Mouse (Mus musculus) heart, embryonic 16.5 days (tissue): ENCODE data around the gene Hrk. TPM values are rescaled to one million over a fixed set of nuclear protein-coding genes. Genes with fewer than 3 reads are reported as not detected.

Experiments
- ATAC-seq: fragments of 200-750 bp; cut with Nextera tagmentation; replicated peaks from 2 replicates; pipeline ENCODE4 v1.8.0; 2017; ENCODE audit warnings: moderate number of reproducible peaks; ENCODE audit not compliant: insufficient read depth, low FRiP score; ENCODE audit errors: extremely low read depth
- H3K27ac ChIP-seq: fragments of 300-500 bp; sonication (generic); 2 replicates; pipeline ENCODE4 v1.5.1; 2014; ENCODE audit warnings: mild to moderate bottlenecking, low read length, control low read depth, moderate library complexity
- H3K27me3 ChIP-seq: fragments of 300-500 bp; sonication (generic); 2 replicates; pipeline ENCODE4 v1.6.1; 2014; ENCODE audit warnings: low read length, mixed read lengths; ENCODE audit not compliant: control insufficient read depth, insufficient read depth
- H3K36me3 ChIP-seq: fragments of 300-500 bp; sonication (generic); 2 replicates; pipeline ENCODE4 v1.6.1; 2014; ENCODE audit not compliant: control insufficient read depth, insufficient read depth
- H3K4me1 ChIP-seq: fragments of 300-500 bp; sonication (generic); 2 replicates; pipeline ENCODE4 v1.6.1; 2014; ENCODE audit warnings: low read length, mixed read lengths; ENCODE audit not compliant: control insufficient read depth, insufficient read depth
- H3K4me2 ChIP-seq: fragments of 300-500 bp; sonication (generic); 2 replicates; pipeline ENCODE4 v1.6.1; 2014; ENCODE audit warnings: low read depth, mild to moderate bottlenecking, control low read depth, low read length
- H3K4me3 ChIP-seq: fragments of 300-500 bp; sonication (generic); 2 replicates; pipeline ENCODE4 v1.5.1; 2014; ENCODE audit warnings: mild to moderate bottlenecking, control low read depth, low read length
- H3K9ac ChIP-seq: fragments of 300-500 bp; sonication (generic); 2 replicates; pipeline ENCODE4 v1.6.1; 2014; ENCODE audit warnings: low read length, control low read depth
- H3K9me3 ChIP-seq: fragments of 300-500 bp; sonication (generic); replicated peaks from 2 replicates; pipeline ENCODE4 v1.6.1; 2016; ENCODE audit warnings: low read length; ENCODE audit not compliant: control insufficient read depth
- WGBS: fragments of 180-500 bp; shearing (Covaris S2); extraction: QIAGEN DNeasy Blood & Tissue Kit; methylation state at CpG from one replicate; pipeline ENCODE4 v1.1.7; 2014; 5-methylcytosine and 5-hydroxymethylcytosine counted together
- polyA plus RNA-seq: library from polyadenylated mRNA; unstranded; fragments of >200 nt; fragmentation: Nextera tagmentation; extraction: Ambion mirVana; gene quantifications from 2 replicates; pipeline ENCODE4 v1.2.1, GENCODE M21; 2015

Gene Hrk
- polyA plus RNA-seq, 1 experiment from 2014 or later, result 0.08 TPM

- no peak for ATAC-seq
- no peaks in the 10 kb centered on the region for H3K9me3 ChIP-seq
- H3K9ac ChIP-seq, result no peak overlapping the region
- no peaks in the 10 kb centered on the region for H3K4me1 ChIP-seq
- H3K4me3 ChIP-seq, result no peak overlapping the region
- no peak overlapping the region for H3K4me2 ChIP-seq
- H3K27me3 ChIP-seq, result no peaks in the 10 kb centered on the region
- H3K27ac ChIP-seq, result no peak overlapping the region
- peaks cover 4% of the 10 kb centered on the region; the same call in 1 of the 2 replicates for H3K36me3 ChIP-seq
- 56% methylated on average over 9 of the region's 9 CpGs for WGBS
Observed at GRCm38 (mm10) chr5:118223142-118223757, 58.8 kb downstream of the Hrk start.

DNA sequence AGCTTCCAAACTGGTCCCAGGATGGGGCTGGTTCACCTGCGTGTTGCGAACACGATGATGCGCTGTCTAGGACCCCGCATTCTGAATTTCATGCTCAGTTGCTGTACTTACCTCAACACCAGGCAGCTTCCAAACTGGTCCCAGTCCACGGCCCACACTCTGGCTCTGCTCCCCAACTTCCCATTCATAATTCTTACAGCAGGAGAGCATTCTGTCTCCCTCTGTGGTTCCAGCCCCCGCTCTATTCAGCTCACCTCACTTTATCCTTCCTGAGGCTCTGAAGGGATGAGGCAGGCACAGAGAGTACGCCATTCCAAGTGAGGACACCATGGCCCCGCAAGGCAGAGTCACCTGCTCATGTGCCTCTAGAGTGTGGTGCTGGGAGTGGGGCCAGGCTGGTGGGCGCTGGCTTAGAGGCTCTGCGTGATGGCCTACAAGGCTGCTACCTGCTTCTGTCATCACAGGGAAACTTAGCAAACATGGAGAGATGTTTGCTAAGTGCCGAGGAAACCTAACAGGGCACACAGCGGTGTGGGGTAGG is 65.7 kb downstream of the Hrk start:
- H3K9ac ChIP-seq, result no peak overlapping the region
- no peak overlapping the region for H3K4me3 ChIP-seq
- no peak overlapping the region for H3K27ac ChIP-seq
- no peak overlapping the region for H3K4me2 ChIP-seq
- no peaks in the 10 kb centered on the region for H3K36me3 ChIP-seq
- no peaks in the 10 kb centered on the region for H3K27me3 ChIP-seq
- no peaks in the 10 kb centered on the region for H3K9me3 ChIP-seq
- 84% methylated on average over 13 of the region's 13 CpGs for WGBS
- H3K4me1 ChIP-seq, result no peaks in the 10 kb centered on the region
- ATAC-seq, result no peak

- no peak overlapping the region for H3K4me2 ChIP-seq
- ATAC-seq, result no peak
- no peak overlapping the region for H3K4me3 ChIP-seq
- H3K27ac ChIP-seq, result no peak overlapping the region
- no peaks in the 10 kb centered on the region for H3K4me1 ChIP-seq
- no peaks in the 10 kb centered on the region for H3K36me3 ChIP-seq
- no peak overlapping the region for H3K9ac ChIP-seq
- H3K9me3 ChIP-seq, result no peaks in the 10 kb centered on the region
- H3K27me3 ChIP-seq, result no peaks in the 10 kb centered on the region
- WGBS, result 78% methylated on average over 12 of the region's 12 CpGs
Observed at GRCm38 (mm10) chr5:118236891-118237290, 72.4 kb downstream of the Hrk start.

Other genes starting within 250 kb of the Hrk start
- gene Fbxo21, start 187.9 kb upstream of the Hrk start, polyA plus RNA-seq, result 51.5 and 53.1 TPM in 2 replicates
- gene Tesc, start 136.9 kb upstream of the Hrk start, polyA plus RNA-seq, result 9.8 and 10.6 TPM in 2 replicates
- gene Fbxw8, start 9.2 kb upstream of the Hrk start, polyA plus RNA-seq, result 18.6 and 21.6 TPM in 2 replicates
- gene Rnft2, start 80.5 kb downstream of the Hrk start, polyA plus RNA-seq, result 0.96 and 1.2 TPM in 2 replicates
- gene 2410131K14Rik, start 80.6 kb downstream of the Hrk start, polyA plus RNA-seq, result 5.1 and 6.1 TPM in 2 replicates